Mouse (Mus musculus) MEL (cell line): ENCODE data around the gene Sft2d2. TPM values are rescaled to one million over a fixed set of nuclear protein-coding genes. Genes with fewer than 3 reads are reported as not detected.

Experiments
- DNase-seq: peaks from one replicate; pipeline ENCODE4 v3.0.0; 2011; ENCODE audit warnings: low read depth, low spot score
- H3K27ac ChIP-seq: 2 replicates; pipeline ENCODE4 v1.5.1; 2012; ENCODE audit warnings: low read depth, mild to moderate bottlenecking, control low read depth, low read length, moderate library complexity; ENCODE audit not compliant: control insufficient read depth
- H3K27me3 ChIP-seq, 2 experiments: fragments of 150-350 bp in 1 of 2; sonication (generic) in 1 of 2; 2 replicates each; pipeline ENCODE4 v1.6.1; 2012; ENCODE audit warnings: low read length in 2 of 2, mild to moderate bottlenecking in 2 of 2, improper control_type of control experiment in 1 of 2, moderate library complexity in 1 of 2; ENCODE audit not compliant: insufficient read depth in 2 of 2, control insufficient read depth in 1 of 2
- H3K36me3 ChIP-seq, 2 experiments: 2 replicates each; pipeline ENCODE4 v1.6.1; 2012 to 2014; ENCODE audit warnings: low read length in 2 of 2, improper control_type of control experiment in 1 of 2, inconsistent platforms in 1 of 2, mild to moderate bottlenecking in 1 of 2; ENCODE audit not compliant: insufficient read depth in 2 of 2, control insufficient read depth in 1 of 2
- H3K4me1 ChIP-seq, 2 experiments: fragments of 150-350 bp in 1 of 2; sonication (generic) in 1 of 2; 2 replicates each; pipeline ENCODE4 v1.6.1; 2012; ENCODE audit warnings: low read length in 2 of 2, improper control_type of control experiment in 1 of 2, mild to moderate bottlenecking in 1 of 2; ENCODE audit not compliant: insufficient read depth in 2 of 2, control insufficient read depth in 1 of 2
- H3K4me3 ChIP-seq, 2 experiments: fragments of 150-350 bp in 1 of 2; sonication (generic) in 1 of 2; 2 replicates each; pipeline ENCODE4 v1.5.1; 2012; ENCODE audit warnings: low read depth in 2 of 2, low read length in 2 of 2, mild to moderate bottlenecking in 2 of 2, moderate library complexity in 2 of 2, control low read depth in 1 of 2, improper control_type of control experiment in 1 of 2; ENCODE audit not compliant: control insufficient read depth in 1 of 2, insufficient read depth in 1 of 2
- H3K79me2 ChIP-seq: 2 replicates; pipeline ENCODE4 v1.6.1; 2012; ENCODE audit warnings: mild to moderate bottlenecking, low read length, moderate library complexity; ENCODE audit not compliant: control insufficient read depth, poor library complexity, insufficient read depth
- H3K9ac ChIP-seq: 2 replicates; pipeline ENCODE4 v1.6.1; 2012; ENCODE audit warnings: low read depth, mild to moderate bottlenecking, control low read depth, low read length, moderate library complexity; ENCODE audit not compliant: control insufficient read depth, poor library complexity, severe bottlenecking
- H3K9me3 ChIP-seq: fragments of 150-350 bp; sonication (generic); replicated peaks from 2 replicates; pipeline ENCODE4 v1.6.1; 2012; ENCODE audit warnings: mild to moderate bottlenecking, low read length, improper control_type of control experiment, moderate library complexity; ENCODE audit not compliant: insufficient read depth
- BHLHE40 ChIP-seq: IDR thresholded peaks from 2 replicates; pipeline ENCODE4 v1.6.1; 2012; ENCODE audit warnings: low read depth, mild to moderate bottlenecking, inconsistent platforms, low read length, improper control_type of control experiment, borderline replicate concordance
- CHD1 ChIP-seq: IDR thresholded peaks from 2 replicates; pipeline ENCODE4 v1.6.1; 2012; ENCODE audit warnings: low read depth, mild to moderate bottlenecking, inconsistent platforms, low read length, improper control_type of control experiment
- CHD2 ChIP-seq: IDR thresholded peaks from 2 replicates; pipeline ENCODE4 v1.6.1; 2011; ENCODE audit warnings: low read length, improper control_type of control experiment
- CTCF ChIP-seq, 3 experiments: IDR thresholded peaks in 2 of 3; conservative IDR thresholded peaks in 1 of 3; 2 replicates each; pipeline ENCODE4 v1.5.1; 2011 to 2012; ENCODE audit warnings: low read length in 3 of 3, low read depth in 2 of 3, mild to moderate bottlenecking in 2 of 3, improper control_type of control experiment in 1 of 3, inconsistent platforms in 1 of 3, mixed read lengths in 1 of 3, moderate library complexity in 1 of 3; ENCODE audit not compliant: control insufficient read depth in 1 of 3, insufficient read depth in 1 of 3, poor library complexity in 1 of 3, severe bottlenecking in 1 of 3
- E2F4 ChIP-seq: IDR thresholded peaks from 2 replicates; pipeline ENCODE4 v1.6.1; 2011; ENCODE audit warnings: low read depth, low read length, improper control_type of control experiment, borderline replicate concordance
- ELF1 ChIP-seq: IDR thresholded peaks from 2 replicates; pipeline ENCODE4 v1.6.1; 2014; ENCODE audit warnings: low read depth, mild to moderate bottlenecking, inconsistent platforms, low read length, improper control_type of control experiment, moderate library complexity
- EP300 ChIP-seq, 2 experiments: IDR thresholded peaks; 2 replicates each; pipeline ENCODE4 v1.6.1; 2011; ENCODE audit warnings: improper control_type of control experiment in 2 of 2, low read length in 2 of 2, low read depth in 1 of 2, mild to moderate bottlenecking in 1 of 2
- ETS1 ChIP-seq: IDR thresholded peaks from 2 replicates; pipeline ENCODE4 v1.6.1; 2012; ENCODE audit warnings: low read depth, mild to moderate bottlenecking, inconsistent platforms, low read length, improper control_type of control experiment, moderate library complexity
- GABPA ChIP-seq: IDR thresholded peaks from 2 replicates; pipeline ENCODE4 v1.6.1; 2012; ENCODE audit warnings: low read depth, mild to moderate bottlenecking, inconsistent platforms, low read length, improper control_type of control experiment, moderate library complexity
- GATA1 ChIP-seq: IDR thresholded peaks from 2 replicates; pipeline ENCODE4 v1.6.1; 2011; ENCODE audit warnings: low read depth, low read length, improper control_type of control experiment
- HCFC1 ChIP-seq: IDR thresholded peaks from 2 replicates; pipeline ENCODE4 v1.6.1; 2012; ENCODE audit warnings: low read depth, mild to moderate bottlenecking, inconsistent platforms, low read length, improper control_type of control experiment, moderate library complexity
- JUND ChIP-seq: IDR thresholded peaks from 2 replicates; pipeline ENCODE4 v1.6.1; 2011; ENCODE audit warnings: low read depth, mild to moderate bottlenecking, improper control_type of control experiment, low read length
- KAT2A ChIP-seq: conservative IDR thresholded peaks from 2 replicates; pipeline ENCODE4 v1.6.1; 2012; ENCODE audit warnings: low read depth, low read length, improper control_type of control experiment, inconsistent platforms
- MAX ChIP-seq: IDR thresholded peaks from 2 replicates; pipeline ENCODE4 v1.6.1; 2011; ENCODE audit warnings: low read length, improper control_type of control experiment
- MAZ ChIP-seq: IDR thresholded peaks from 2 replicates; pipeline ENCODE4 v1.6.1; 2012; ENCODE audit warnings: low read depth, mild to moderate bottlenecking, inconsistent platforms, low read length, improper control_type of control experiment
- MEF2A ChIP-seq: IDR thresholded peaks from 2 replicates; pipeline ENCODE4 v1.6.1; 2014; ENCODE audit warnings: low read depth, mild to moderate bottlenecking, inconsistent platforms, low read length, improper control_type of control experiment; ENCODE audit not compliant: poor library complexity, insufficient replicate concordance, severe bottlenecking; ENCODE audit errors: extremely low read depth
- MYB ChIP-seq: IDR thresholded peaks from 2 replicates; pipeline ENCODE4 v1.6.1; 2011; ENCODE audit warnings: mild to moderate bottlenecking, low read depth, low read length, improper control_type of control experiment
- MYC ChIP-seq: IDR thresholded peaks from 2 replicates; pipeline ENCODE4 v1.6.1; 2011; ENCODE audit warnings: low read depth, mild to moderate bottlenecking, low read length, improper control_type of control experiment, moderate library complexity
- NELFE ChIP-seq: IDR thresholded peaks from 2 replicates; pipeline ENCODE4 v1.6.1; 2011; ENCODE audit warnings: low read depth, low read length, improper control_type of control experiment
- NRF1 ChIP-seq: IDR thresholded peaks from 2 replicates; pipeline ENCODE4 v1.6.1; 2014; ENCODE audit warnings: low read depth, mild to moderate bottlenecking, inconsistent platforms, low read length, improper control_type of control experiment, moderate library complexity; ENCODE audit not compliant: poor library complexity, insufficient read depth, severe bottlenecking
- POLR2A ChIP-seq, 2 experiments: IDR thresholded peaks; 2 replicates each; pipeline ENCODE4 v1.6.1; 2011 to 2012; ENCODE audit warnings: low read length in 2 of 2, mild to moderate bottlenecking in 2 of 2, control low read depth in 1 of 2, improper control_type of control experiment in 1 of 2, low read depth in 1 of 2, moderate library complexity in 1 of 2; ENCODE audit not compliant: control insufficient read depth in 1 of 2, insufficient read depth in 1 of 2, poor library complexity in 1 of 2
- POLR2AphosphoS2 ChIP-seq: IDR thresholded peaks from 2 replicates; pipeline ENCODE4 v1.6.1; 2011; ENCODE audit warnings: low read length, improper control_type of control experiment
- POLR2AphosphoS5 ChIP-seq: IDR thresholded peaks from 2 replicates; pipeline ENCODE4 v1.6.1; 2012; ENCODE audit warnings: low read depth, borderline replicate concordance, mild to moderate bottlenecking, inconsistent platforms, low read length, moderate library complexity, mixed read lengths
- RCOR1 ChIP-seq: IDR thresholded peaks from 2 replicates; pipeline ENCODE4 v1.6.1; 2012; ENCODE audit warnings: low read depth, mild to moderate bottlenecking, inconsistent platforms, low read length, improper control_type of control experiment
- SMC3 ChIP-seq: IDR thresholded peaks from 2 replicates; pipeline ENCODE4 v1.6.1; 2011; ENCODE audit warnings: low read depth, low read length, improper control_type of control experiment
- TAL1 ChIP-seq: IDR thresholded peaks from 2 replicates; pipeline ENCODE4 v1.6.1; 2012; ENCODE audit warnings: mild to moderate bottlenecking, inconsistent platforms, low read length, moderate library complexity, mixed read lengths
- TBP ChIP-seq: IDR thresholded peaks from 2 replicates; pipeline ENCODE4 v1.8.0; 2011; ENCODE audit warnings: low read depth, low read length, improper control_type of control experiment
- TCF12 ChIP-seq: IDR thresholded peaks from 2 replicates; pipeline ENCODE4 v1.6.1; 2014; ENCODE audit warnings: low read depth, mild to moderate bottlenecking, inconsistent platforms, low read length, improper control_type of control experiment, moderate library complexity
- UBTF ChIP-seq: IDR thresholded peaks from 2 replicates; pipeline ENCODE4 v1.6.1; 2012; ENCODE audit warnings: low read depth, mild to moderate bottlenecking, inconsistent platforms, low read length, improper control_type of control experiment, moderate library complexity, borderline replicate concordance; ENCODE audit not compliant: insufficient read depth
- USF1 ChIP-seq: IDR thresholded peaks from 2 replicates; pipeline ENCODE4 v1.6.1; 2014; ENCODE audit warnings: low read depth, mild to moderate bottlenecking, inconsistent platforms, low read length, improper control_type of control experiment, moderate library complexity
- USF2 ChIP-seq, 2 experiments: IDR thresholded peaks; 2 replicates each; pipeline ENCODE4 v1.6.1; 2011 to 2012; ENCODE audit warnings: improper control_type of control experiment in 2 of 2, low read length in 2 of 2, borderline replicate concordance in 1 of 2, inconsistent platforms in 1 of 2, low read depth in 1 of 2, mild to moderate bottlenecking in 1 of 2; ENCODE audit not compliant: insufficient read depth in 1 of 2
- ZC3H11A ChIP-seq: IDR thresholded peaks from 2 replicates; pipeline ENCODE4 v1.6.1; 2012; ENCODE audit warnings: low read depth, mild to moderate bottlenecking, inconsistent platforms, low read length, improper control_type of control experiment
- ZKSCAN1 ChIP-seq: IDR thresholded peaks from 2 replicates; pipeline ENCODE4 v1.6.1; 2012; ENCODE audit warnings: low read depth, mild to moderate bottlenecking, inconsistent platforms, low read length, improper control_type of control experiment, moderate library complexity
- ZNF384 ChIP-seq: IDR thresholded peaks from 2 replicates; pipeline ENCODE4 v1.6.1; 2012; ENCODE audit warnings: low read depth, mild to moderate bottlenecking, inconsistent platforms, low read length, improper control_type of control experiment
- polyA plus RNA-seq, 2 experiments: library from polyadenylated mRNA; stranded (reverse) in 1 of 2; unstranded in 1 of 2; fragments of >175 nt in 1 of 2; fragments of >200 nt in 1 of 2; gene quantifications; 2 replicates each; pipeline versions ENCODE4 v1.2.1 to v1.2.4; 2012; ENCODE audit warnings: low replicate concordance in 2 of 2, low read depth in 1 of 2; ENCODE audit not compliant: insufficient read length in 2 of 2, insufficient read depth in 1 of 2, missing spikeins in 1 of 2
- total RNA-seq: library from RNA; depleted of rRNA; stranded (reverse); fragments of 300-350 nt; gene quantifications from 2 replicates; pipeline ENCODE4 v1.2.3, GENCODE M21; 2012

Sft2d2 gene
- total and polyA plus RNA-seq, 3 experiments = 4.0 to 8.9 TPM; not detected in 1

GRCm38 (mm10) chr1:165236321-165237298 is 42.4 kb upstream of the Sft2d2 start, which contains the start of gene Tiprl:
Gene Tiprl, minus strand, starts transcription at chr1:165236996.
- no peaks in the 10 kb centered on the region for H3K27me3 ChIP-seq
- H3K27ac ChIP-seq = peak within 1 kb of the TSS; percentile 77
- peaks cover 0 to 23% of the 10 kb centered on the region in 2 experiments; a peak in 3 of 4 replicates for H3K36me3 ChIP-seq
- peaks cover 42% of the 10 kb centered on the region for H3K79me2 ChIP-seq
- H3K4me1 ChIP-seq = peaks cover 3 to 19% of the 10 kb centered on the region in 2 experiments
- DNase-seq = peak; percentile 98
- peak within 1 kb of the TSS; percentile 86 to 95 for H3K4me3 ChIP-seq
- H3K9me3 ChIP-seq = no peaks in the 10 kb centered on the region
- peak within 1 kb of the TSS; percentile 94 for H3K9ac ChIP-seq
- peak; percentile 44; the same call in 1 of the 2 replicates for TF ChIP-seq MAX
- no peak for TF ChIP-seq MEF2A
- no peak for TF ChIP-seq ZC3H11A
- no peak; the same call in 1 of the 2 replicates for TF ChIP-seq GABPA
- TF ChIP-seq POLR2A (IDR thresholded peaks at IDR 0.05; ENCODE audit: control insufficient read depth in 1 of 2, insufficient read depth in 1 of 2, low read depth in 1 of 2, low read length in 2 of 2, poor library complexity in 1 of 2) = peak; percentile 81 to 88
- TF ChIP-seq CTCF (IDR thresholded peaks at IDR 0.05 in 2 of 3, conservative IDR thresholded peaks at IDR 0.05 in 1 of 3; ENCODE audit: control insufficient read depth in 1 of 3, insufficient read depth in 1 of 3, low read depth in 2 of 3, low read length in 3 of 3, poor library complexity in 1 of 3, severe bottlenecking in 1 of 3) = no peak
- TF ChIP-seq GATA1 = no peak
- no peak for TF ChIP-seq POLR2AphosphoS5
- TF ChIP-seq ZKSCAN1 = no peak
- no peak for TF ChIP-seq SMC3
- peak; percentile 72; the same call in 1 of the 2 replicates for TF ChIP-seq KAT2A
- TF ChIP-seq USF1 = no peak
- peak; percentile 50 for TF ChIP-seq TBP
- TF ChIP-seq MYB = peak; percentile 56; the same call in 1 of the 2 replicates
- TF ChIP-seq JUND = no peak
- TF ChIP-seq POLR2AphosphoS2 = peak; percentile 69; the same call in 1 of the 2 replicates
- no peak for TF ChIP-seq CHD2
- TF ChIP-seq NRF1 = no peak
- 0 out of 2 replicates have a peak, but pooled peaks have one; percentile 57 for TF ChIP-seq E2F4
- peak; percentile 59 for TF ChIP-seq TCF12
- TF ChIP-seq ETS1 = peak; percentile 88
- no peak for TF ChIP-seq USF2 (IDR thresholded peaks at IDR 0.05; ENCODE audit: borderline replicate concordance in 1 of 2, insufficient read depth in 1 of 2, low read depth in 1 of 2, low read length in 2 of 2)
- peak; percentile 87 for TF ChIP-seq NELFE
- no peak for TF ChIP-seq TAL1
- no peak for TF ChIP-seq BHLHE40
- no peak; a peak in 1 of 4 replicates for TF ChIP-seq EP300 (IDR thresholded peaks at IDR 0.05; ENCODE audit: low read depth in 1 of 2, low read length in 2 of 2)
- 0 out of 2 replicates have a peak, but pooled peaks have one; percentile 30 for TF ChIP-seq MAZ
- TF ChIP-seq UBTF = no peak
- no peak for TF ChIP-seq CHD1
- peak; percentile 60; the same call in 1 of the 2 replicates for TF ChIP-seq MYC
- TF ChIP-seq HCFC1 = peak; percentile 93
- no peak for TF ChIP-seq ZNF384
- no peak for TF ChIP-seq RCOR1
- TF ChIP-seq ELF1 = peak; percentile 85
